Mouse (Mus musculus): ENCODE measurements around the gene Col15a1.

DNA sequence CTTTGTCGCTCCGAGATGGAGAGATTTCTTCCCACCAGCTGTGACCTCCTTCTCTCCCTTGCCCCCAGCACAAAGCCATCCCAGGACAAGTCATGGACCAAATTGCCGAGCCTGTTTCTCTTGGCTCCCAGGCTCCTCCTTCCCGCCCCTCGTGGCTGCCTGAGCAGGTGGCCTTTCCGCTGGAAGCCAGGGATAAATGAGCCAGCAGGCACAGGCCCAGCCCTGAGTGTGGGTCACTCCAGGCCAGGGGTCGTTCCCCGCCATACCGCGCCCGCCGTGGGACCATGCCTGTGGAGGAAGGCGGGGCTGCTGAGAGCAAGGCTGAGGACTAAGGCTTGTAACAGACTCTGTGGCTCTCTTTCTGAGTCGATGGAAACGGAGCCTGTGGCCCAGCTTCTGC lies 29.3 kb downstream of the Col15a1 start:
- no peak for TF ChIP-seq CTCF (IDR thresholded peaks at IDR 0.05; ENCODE audit: low read depth, low read length)
- no peak for TF ChIP-seq EP300 (IDR thresholded peaks at IDR 0.05; ENCODE audit: insufficient read depth, low read depth, low read length)
- no peak for TF ChIP-seq POLR2A (IDR thresholded peaks at IDR 0.05; ENCODE audit: insufficient read depth, low read length)
